Mouse (Mus musculus): ENCODE measurements around the gene Pld2. TPM values are rescaled to one million over a fixed set of nuclear protein-coding genes. Genes with fewer than 3 reads are reported as not detected.
"Not testable (repeated sequence)": the region's sequence is repeated elsewhere in the genome, so short reads cannot be mapped to it uniquely, and the experiment has no call there.

The Pld2 gene
- polyA plus RNA-seq, 1 experiment from 2014 or later, result 20.6 TPM

DNA sequence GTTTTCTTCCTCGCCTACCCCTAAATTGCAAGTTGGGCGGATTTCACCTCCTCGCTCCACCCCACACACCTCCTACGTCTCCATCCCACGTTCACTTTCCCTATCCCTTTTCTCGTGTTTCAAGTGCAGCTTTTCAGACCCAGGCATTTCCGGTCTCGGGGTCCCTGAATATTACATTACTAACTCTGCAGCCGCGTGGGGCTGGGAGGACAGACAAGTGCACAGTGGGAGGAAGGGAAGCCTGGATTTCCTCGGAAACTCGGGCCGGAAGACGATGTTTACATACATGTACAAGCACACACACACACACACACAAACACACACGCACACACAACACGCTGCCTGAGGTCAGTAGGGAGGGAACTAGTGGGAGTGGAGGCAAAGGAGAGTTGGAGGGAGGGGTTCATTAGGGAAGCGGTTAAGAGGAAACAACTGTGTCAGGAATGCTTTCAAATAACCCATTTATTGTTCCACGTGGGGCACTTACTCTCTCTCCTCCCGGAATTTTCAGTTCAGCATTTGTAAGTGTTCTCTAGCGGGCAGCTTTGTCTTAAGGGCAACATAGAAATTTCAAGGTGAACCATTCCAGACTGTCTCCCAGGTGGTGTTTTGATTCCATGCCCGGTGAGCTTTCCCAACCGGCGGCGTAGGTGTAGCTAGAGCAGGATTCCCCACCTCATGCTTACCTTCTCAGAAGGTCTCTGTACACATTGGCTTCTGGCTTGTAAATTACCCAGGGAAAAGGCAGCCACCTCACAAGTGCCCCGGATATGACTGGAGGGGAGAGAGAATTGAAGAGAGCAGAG lies 23.8 kb downstream of the Pld2 start:
- H3K27me3 ChIP-seq (replicated peaks; ENCODE audit: control insufficient read depth, insufficient read depth, low read length), result no peaks in the 10 kb centered on the region
- WGBS, result 3% methylated on average over 25 of the region's 25 CpGs
- H3K9me3 ChIP-seq (ENCODE audit: control insufficient read depth, low read length), result no peaks in the 10 kb centered on the region
- H3K4me3 ChIP-seq (ENCODE audit: low read length), result peak overlapping the region; percentile 98
- peaks cover 33% of the 10 kb centered on the region for H3K4me1 ChIP-seq (ENCODE audit: control insufficient read depth, insufficient read depth, low read depth, low read length)
- H3K9ac ChIP-seq (ENCODE audit: low read depth, low read length), result peak overlapping the region; percentile 97
- peak overlapping the region; percentile 90 for H3K27ac ChIP-seq (ENCODE audit: low read depth, low read length)
- no peak for ATAC-seq
- no peaks in the 10 kb centered on the region for H3K36me3 ChIP-seq (ENCODE audit: control insufficient read depth, insufficient read depth, low read length)
- peak overlapping the region; percentile 97 for H3K4me2 ChIP-seq (ENCODE audit: low read length)

- 47% methylated on average over 4 of the region's 4 CpGs for WGBS
- Histone ChIP-seq H3K4me1 (ENCODE audit: control insufficient read depth, insufficient read depth, low read depth, low read length) (peaks cover 33% of the 10 kb centered on the region), H3K9ac (ENCODE audit: low read depth, low read length) (peak overlapping the region; percentile 97; the same call in 1 of the 2 replicates), H3K4me2 (ENCODE audit: low read length) (peak overlapping the region; percentile 97), H3K27me3 (replicated peaks; ENCODE audit: control insufficient read depth, insufficient read depth, low read length) (no peaks in the 10 kb centered on the region), H3K4me3 (ENCODE audit: low read length) (peak overlapping the region; percentile 98), H3K9me3 (ENCODE audit: control insufficient read depth, low read length) (no peaks in the 10 kb centered on the region), H3K36me3 (ENCODE audit: control insufficient read depth, insufficient read depth, low read length) (no peaks in the 10 kb centered on the region), H3K27ac (ENCODE audit: low read depth, low read length) (no peak overlapping the region)
- ATAC-seq, result no peak
Observed at GRCm38 (mm10) chr11:70564276-70564873, 24.5 kb downstream of the Pld2 start.

DNA sequence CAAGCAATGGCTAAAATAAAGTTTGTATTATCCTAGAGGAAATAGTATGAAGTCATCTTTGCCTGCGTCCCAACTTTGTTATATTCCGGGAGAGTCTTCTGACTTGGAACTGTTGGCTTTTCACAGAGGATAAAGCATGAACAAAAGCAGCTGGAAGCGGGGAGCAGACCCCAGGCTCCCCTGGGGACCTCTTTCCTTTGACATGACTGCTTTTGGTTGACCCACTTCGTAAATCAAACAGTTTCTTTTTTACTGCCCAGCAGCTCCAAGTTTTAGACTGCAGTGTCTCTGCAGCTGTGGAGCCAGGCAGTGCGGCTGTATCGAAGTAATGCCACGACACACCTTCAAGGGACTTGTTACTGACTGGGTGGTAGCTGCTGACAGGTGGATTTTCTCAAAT lies 26.7 kb downstream of the Pld2 start:
- no peak overlapping the region for H3K9ac ChIP-seq (ENCODE audit: low read depth, low read length)
- no peak overlapping the region for H3K4me3 ChIP-seq (ENCODE audit: low read length)
- H3K36me3 ChIP-seq (ENCODE audit: control insufficient read depth, insufficient read depth, low read length), result no peaks in the 10 kb centered on the region
- H3K27ac ChIP-seq (ENCODE audit: low read depth, low read length), result no peak overlapping the region
- 60% methylated on average over 7 of the region's 7 CpGs for WGBS
- no peak for ATAC-seq
- no peaks in the 10 kb centered on the region for H3K9me3 ChIP-seq (ENCODE audit: control insufficient read depth, low read length)
- H3K4me1 ChIP-seq (ENCODE audit: control insufficient read depth, insufficient read depth, low read depth, low read length), result peaks cover 32% of the 10 kb centered on the region
- H3K27me3 ChIP-seq (replicated peaks; ENCODE audit: control insufficient read depth, insufficient read depth, low read length), result no peaks in the 10 kb centered on the region
- no peak overlapping the region for H3K4me2 ChIP-seq (ENCODE audit: low read length)

GRCm38 (mm10) chr11:70570614-70571013 lies 30.8 kb downstream of the Pld2 start:
- not testable (repeated sequence) for H3K4me1 ChIP-seq (ENCODE audit: control insufficient read depth, insufficient read depth, low read depth, low read length); H3K27me3 ChIP-seq (replicated peaks; ENCODE audit: control insufficient read depth, insufficient read depth, low read length); H3K4me2 ChIP-seq (ENCODE audit: low read length); H3K9me3 ChIP-seq (ENCODE audit: control insufficient read depth, low read length); H3K9ac ChIP-seq (ENCODE audit: low read depth, low read length); H3K27ac ChIP-seq (ENCODE audit: low read depth, low read length); ATAC-seq; H3K4me3 ChIP-seq (ENCODE audit: low read length); H3K36me3 ChIP-seq (ENCODE audit: control insufficient read depth, insufficient read depth, low read length)
- WGBS, result 84% methylated on average over 1 of the region's 1 CpGs

DNA sequence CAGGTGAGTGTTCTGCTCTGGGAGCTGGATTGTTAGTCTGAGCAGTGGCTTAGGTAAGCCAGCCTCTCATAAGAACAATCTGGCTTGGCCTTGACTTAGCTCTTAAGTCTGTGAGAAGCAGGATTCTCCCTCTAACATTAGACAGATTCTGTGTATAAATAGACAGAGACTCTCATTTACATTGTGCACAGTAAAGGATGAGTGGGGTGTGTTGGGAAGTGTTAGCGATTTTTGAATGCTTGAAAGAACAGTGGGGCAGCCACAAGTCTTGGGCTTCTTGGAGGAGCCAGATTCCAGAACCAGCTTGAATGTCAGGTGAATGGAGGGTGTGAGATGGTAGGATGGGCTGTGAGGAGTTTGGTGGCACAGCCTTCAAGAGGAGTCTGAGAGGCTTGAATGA lies 31.8 kb downstream of the Pld2 start:
- no peak overlapping the region for H3K4me3 ChIP-seq (ENCODE audit: low read length)
- WGBS, result 82% methylated on average over 1 of the region's 1 CpGs
- no peak for ATAC-seq
- no peaks in the 10 kb centered on the region for H3K9me3 ChIP-seq (ENCODE audit: control insufficient read depth, low read length)
- no peaks in the 10 kb centered on the region for H3K27me3 ChIP-seq (replicated peaks; ENCODE audit: control insufficient read depth, insufficient read depth, low read length)
- H3K4me1 ChIP-seq (ENCODE audit: control insufficient read depth, insufficient read depth, low read depth, low read length), result peaks cover 4% of the 10 kb centered on the region
- no peak overlapping the region for H3K27ac ChIP-seq (ENCODE audit: low read depth, low read length)
- H3K9ac ChIP-seq (ENCODE audit: low read depth, low read length), result no peak overlapping the region
- no peaks in the 10 kb centered on the region for H3K36me3 ChIP-seq (ENCODE audit: control insufficient read depth, insufficient read depth, low read length)
- no peak overlapping the region for H3K4me2 ChIP-seq (ENCODE audit: low read length)

- WGBS, result 64% methylated on average over 5 of the region's 5 CpGs
Observed at GRCm38 (mm10) chr11:70572348-70572902, 32.6 kb downstream of the Pld2 start.

DNA sequence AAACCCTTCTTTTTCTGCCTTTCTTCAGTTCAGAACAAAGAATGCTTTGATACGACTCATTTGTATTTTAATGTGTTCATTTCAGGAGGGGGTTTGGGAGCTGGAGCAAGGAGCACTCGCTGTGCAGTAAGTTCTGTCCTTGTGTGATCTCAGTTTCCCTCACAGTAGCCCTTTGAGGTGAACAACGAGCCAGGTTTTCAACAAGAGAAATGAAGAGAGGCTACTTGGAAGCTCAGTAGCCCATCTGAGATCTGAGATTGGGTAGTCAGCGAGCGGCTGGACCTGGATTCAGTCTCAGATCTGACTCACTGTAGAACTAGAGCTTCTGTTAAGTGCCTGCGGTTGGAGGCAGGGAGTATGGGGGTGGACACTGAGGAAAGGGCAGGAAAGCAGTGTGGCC lies 34.0 kb downstream of the Pld2 start:
- Histone ChIP-seq H3K27ac (ENCODE audit: low read depth, low read length) (no peak overlapping the region), H3K4me3 (ENCODE audit: low read length) (no peak overlapping the region), H3K36me3 (ENCODE audit: control insufficient read depth, insufficient read depth, low read length) (no peaks in the 10 kb centered on the region), H3K4me1 (ENCODE audit: control insufficient read depth, insufficient read depth, low read depth, low read length) (peaks cover 3% of the 10 kb centered on the region), H3K27me3 (replicated peaks; ENCODE audit: control insufficient read depth, insufficient read depth, low read length) (no peaks in the 10 kb centered on the region), H3K9me3 (ENCODE audit: control insufficient read depth, low read length) (no peaks in the 10 kb centered on the region), H3K9ac (ENCODE audit: low read depth, low read length) (no peak overlapping the region), H3K4me2 (ENCODE audit: low read length) (no peak overlapping the region)
- ATAC-seq, result no peak
- 57% methylated on average over 6 of the region's 6 CpGs for WGBS

More at GRCm38 (mm10) chr11:70572348-70572902, 32.6 kb downstream of the Pld2 start:
- no peak for ATAC-seq
- Histone ChIP-seq H3K27ac (ENCODE audit: low read depth, low read length) (no peak overlapping the region), H3K36me3 (ENCODE audit: control insufficient read depth, insufficient read depth, low read length) (no peaks in the 10 kb centered on the region), H3K27me3 (replicated peaks; ENCODE audit: control insufficient read depth, insufficient read depth, low read length) (no peaks in the 10 kb centered on the region), H3K9me3 (ENCODE audit: control insufficient read depth, low read length) (no peaks in the 10 kb centered on the region), H3K4me1 (ENCODE audit: control insufficient read depth, insufficient read depth, low read depth, low read length) (peaks cover 3% of the 10 kb centered on the region; the same call in 1 of the 2 replicates), H3K4me2 (ENCODE audit: low read length) (no peak overlapping the region), H3K9ac (ENCODE audit: low read depth, low read length) (no peak overlapping the region), H3K4me3 (ENCODE audit: low read length) (no peak overlapping the region)

GRCm38 (mm10) chr11:70577201-70577600 lies 37.3 kb downstream of the Pld2 start:
- Histone ChIP-seq H3K9ac (ENCODE audit: low read depth, low read length) (no peak overlapping the region), H3K27ac (ENCODE audit: low read depth, low read length) (no peak overlapping the region), H3K36me3 (ENCODE audit: control insufficient read depth, insufficient read depth, low read length) (no peaks in the 10 kb centered on the region), H3K4me2 (ENCODE audit: low read length) (no peak overlapping the region), H3K27me3 (replicated peaks; ENCODE audit: control insufficient read depth, insufficient read depth, low read length) (no peaks in the 10 kb centered on the region), H3K9me3 (ENCODE audit: control insufficient read depth, low read length) (no peaks in the 10 kb centered on the region), H3K4me1 (ENCODE audit: control insufficient read depth, insufficient read depth, low read depth, low read length) (peaks cover 3% of the 10 kb centered on the region), H3K4me3 (ENCODE audit: low read length) (no peak overlapping the region)
- no peak for ATAC-seq
- WGBS, result 84% methylated on average over 3 of the region's 3 CpGs

- ATAC-seq, result no peak
- H3K4me1 ChIP-seq (ENCODE audit: control insufficient read depth, insufficient read depth, low read depth, low read length), result peaks cover 8% of the 10 kb centered on the region
- WGBS, result 94% methylated on average over 6 of the region's 6 CpGs
Observed at GRCm38 (mm10) chr11:70578962-70579361, 39.1 kb downstream of the Pld2 start.

More at GRCm38 (mm10) chr11:70578962-70579361, 39.1 kb downstream of the Pld2 start:
- Histone ChIP-seq H3K27me3 (replicated peaks; ENCODE audit: control insufficient read depth, insufficient read depth, low read length) (no peaks in the 10 kb centered on the region), H3K36me3 (ENCODE audit: control insufficient read depth, insufficient read depth, low read length) (no peaks in the 10 kb centered on the region), H3K9me3 (ENCODE audit: control insufficient read depth, low read length) (no peaks in the 10 kb centered on the region), H3K9ac (ENCODE audit: low read depth, low read length) (no peak overlapping the region), H3K27ac (ENCODE audit: low read depth, low read length) (no peak overlapping the region), H3K4me2 (ENCODE audit: low read length) (no peak overlapping the region), H3K4me3 (ENCODE audit: low read length) (no peak overlapping the region)
